Mouse (Mus musculus) thymus, adult 2 months (tissue): ENCODE results near the gene Elovl3. TPM values are rescaled to one million over a fixed set of nuclear protein-coding genes. Genes with fewer than 3 reads are reported as not detected.
"Not testable (repeated sequence)": the region's sequence is repeated elsewhere in the genome, so short reads cannot be mapped to it uniquely, and the experiment has no call there.

Source experiments
- DNase-seq: peaks from one replicate; pipeline ENCODE4 v3.0.0; 2021
- H3K27ac ChIP-seq: fragments of 200-500 bp; 2 replicates; pipeline ENCODE4 v1.5.1; 2012; ENCODE audit warnings: low read length, control low read depth; ENCODE audit not compliant: control insufficient read depth, insufficient read depth
- H3K27me3 ChIP-seq: fragments of 200-500 bp; 2 replicates; pipeline ENCODE4 v1.6.1; 2012; ENCODE audit warnings: mild to moderate bottlenecking, low read length, moderate library complexity, mixed read lengths; ENCODE audit not compliant: control insufficient read depth, insufficient read depth
- H3K36me3 ChIP-seq: fragments of 200-500 bp; 2 replicates; pipeline ENCODE4 v1.6.1; 2012; ENCODE audit warnings: mild to moderate bottlenecking, low read length, moderate library complexity; ENCODE audit not compliant: control insufficient read depth, insufficient read depth
- H3K4me1 ChIP-seq: fragments of 200-500 bp; replicated peaks from 2 replicates; pipeline ENCODE4 v1.6.1; 2012; ENCODE audit warnings: low read length; ENCODE audit not compliant: control insufficient read depth, insufficient read depth
- H3K4me3 ChIP-seq: fragments of 200-500 bp; 2 replicates; pipeline ENCODE4 v1.5.1; 2012; ENCODE audit warnings: mild to moderate bottlenecking, low read length, control low read depth, moderate library complexity; ENCODE audit not compliant: control insufficient read depth, insufficient read depth
- CTCF ChIP-seq: fragments of 200-500 bp; IDR thresholded peaks from 2 replicates; pipeline ENCODE4 v1.5.1; 2012; ENCODE audit warnings: mild to moderate bottlenecking, control low read depth, low read length, moderate library complexity, borderline replicate concordance; ENCODE audit not compliant: control insufficient read depth, poor library complexity, insufficient read depth; ENCODE audit errors: extremely low read depth
- POLR2A ChIP-seq: fragments of 200-500 bp; IDR thresholded peaks from 2 replicates; pipeline ENCODE4 v1.6.1; 2012; ENCODE audit warnings: mild to moderate bottlenecking, low read length, control low read depth, moderate library complexity; ENCODE audit not compliant: control insufficient read depth, poor library complexity, insufficient read depth; ENCODE audit errors: extremely low read depth
- WGBS: fragments of 180-500 bp; shearing (Covaris S2); methylation state at CpG from one replicate; pipeline ENCODE4 v1.1.7; 2018; 5-methylcytosine and 5-hydroxymethylcytosine counted together
- polyA plus RNA-seq: library from polyadenylated mRNA; depleted of rRNA; stranded (reverse); fragments of >200 nt; gene quantifications from 2 replicates; pipeline ENCODE4 v1.2.3, GENCODE M21; 2012

Gene Elovl3
- polyA plus RNA-seq, 1 experiment, result 0.31 TPM

GRCm38 (mm10) chr19:46147511-46148371 lies 16.0 kb downstream of the Elovl3 start, which contains the start of gene Pitx3:
Gene Pitx3, minus strand, starts transcription at chr19:46148326.
- peak within 1 kb of the TSS; percentile 16 for H3K4me3 ChIP-seq
- WGBS, result 8% methylated on average over 47 of the region's 47 CpGs
- H3K4me1 ChIP-seq, result peaks cover 12% of the 10 kb centered on the region
- no peak within 1 kb of the TSS for H3K27ac ChIP-seq
- H3K36me3 ChIP-seq, result no peaks in the 10 kb centered on the region
- no peak for DNase-seq
- TF ChIP-seq POLR2A (no peak), CTCF (no peak)
- peaks cover 11% of the 10 kb centered on the region; the same call in 1 of the 2 replicates for H3K27me3 ChIP-seq

- WGBS, result 2% methylated on average over 27 of the region's 27 CpGs
- Histone ChIP-seq H3K27ac (no peak overlapping the region), H3K27me3 (peaks cover 11% of the 10 kb centered on the region; the same call in 1 of the 2 replicates), H3K4me1 (peaks cover 16% of the 10 kb centered on the region), H3K36me3 (no peaks in the 10 kb centered on the region), H3K4me3 (peak overlapping the region; percentile 16)
- no peak for TF ChIP-seq POLR2A
- no peak for TF ChIP-seq CTCF
- peak; percentile 53 for DNase-seq
These were observed 16.7 kb downstream of the Elovl3 start for GRCm38 (mm10) chr19:46148372-46148760.

- TF ChIP-seq POLR2A (no peak), CTCF (no peak)
- peaks cover 11% of the 10 kb centered on the region; the same call in 1 of the 2 replicates for H3K27me3 ChIP-seq
- peaks cover 16% of the 10 kb centered on the region for H3K4me1 ChIP-seq
- no peak overlapping the region for H3K27ac ChIP-seq
- H3K36me3 ChIP-seq, result no peaks in the 10 kb centered on the region
- WGBS, result 40% methylated on average over 12 of the region's 12 CpGs
- no peak for DNase-seq
- no peak overlapping the region for H3K4me3 ChIP-seq
These were observed 17.4 kb downstream of the Elovl3 start for GRCm38 (mm10) chr19:46149091-46149490.

- peak within 1 kb of the TSS; percentile 92 for H3K4me3 ChIP-seq
- WGBS, result under 1% methylated on average over 37 of the region's 37 CpGs
- H3K36me3 ChIP-seq, result no peaks in the 10 kb centered on the region
- H3K27me3 ChIP-seq, result peaks cover 7% of the 10 kb centered on the region; the same call in 1 of the 2 replicates
- H3K27ac ChIP-seq, result no peak within 1 kb of the TSS
- peaks cover 16% of the 10 kb centered on the region for H3K4me1 ChIP-seq
- DNase-seq, result peak; percentile 91
- TF ChIP-seq CTCF, result no peak
- TF ChIP-seq POLR2A, result peak; percentile 76; the same call in 1 of the 2 replicates
These were observed 20.6 kb downstream of the Elovl3 start, which contains the start of gene Gbf1 for GRCm38 (mm10) chr19:46152127-46152803. Gene Gbf1, plus strand, starts transcription at chr19:46152509.

- Histone ChIP-seq H3K36me3 (peaks cover 24% of the 10 kb centered on the region; the same call in 1 of the 2 replicates), H3K4me3 (no peak overlapping the region), H3K27ac (no peak overlapping the region), H3K4me1 (no peaks in the 10 kb centered on the region), H3K27me3 (no peaks in the 10 kb centered on the region)
- TF ChIP-seq CTCF (no peak), POLR2A (no peak)
- 96% methylated on average over 3 of the region's 3 CpGs for WGBS
- no peak for DNase-seq
These were observed 34.3 kb downstream of the Elovl3 start for GRCm38 (mm10) chr19:46165950-46166349.

DNA sequence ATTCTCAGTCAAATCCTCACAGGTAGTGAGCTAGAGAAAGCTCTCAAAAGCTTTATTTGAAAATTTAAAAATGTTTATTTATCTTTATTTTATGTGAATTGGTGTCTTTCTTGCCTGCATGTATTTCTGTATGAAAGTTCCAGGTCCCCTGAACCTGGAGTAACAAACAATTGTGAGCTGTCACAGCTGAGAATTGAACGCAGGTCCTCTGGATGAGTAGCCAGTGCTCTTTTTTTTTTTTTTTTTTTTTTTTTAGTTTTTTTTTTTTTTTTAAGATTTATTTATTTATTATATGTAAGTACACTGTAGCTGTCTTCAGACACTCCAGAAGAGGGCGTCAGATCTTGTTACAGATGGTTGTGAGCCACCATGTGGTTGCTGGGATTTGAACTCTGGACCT lies 35.5 kb downstream of the Elovl3 start:
- H3K27me3 ChIP-seq, H3K4me3 ChIP-seq, H3K4me1 ChIP-seq, H3K27ac ChIP-seq, DNase-seq: not testable (repeated sequence)
- peaks cover 28% of the 10 kb centered on the region; the same call in 1 of the 2 replicates for H3K36me3 ChIP-seq
- 71% methylated on average over 2 of the region's 2 CpGs for WGBS
